Mouse (Mus musculus): Measurements from ENCODE around the gene Carmil1. TPM values are rescaled to one million over a fixed set of nuclear protein-coding genes. Genes with fewer than 3 reads are reported as not detected.
A peak's percentile ranks its signal among the peaks of the same experiment; 100 is the strongest.

The Carmil1 gene
- 3.6 and 9.8 TPM in 2 replicates for polyA plus RNA-seq (2012; rRNA removed)

DNA sequence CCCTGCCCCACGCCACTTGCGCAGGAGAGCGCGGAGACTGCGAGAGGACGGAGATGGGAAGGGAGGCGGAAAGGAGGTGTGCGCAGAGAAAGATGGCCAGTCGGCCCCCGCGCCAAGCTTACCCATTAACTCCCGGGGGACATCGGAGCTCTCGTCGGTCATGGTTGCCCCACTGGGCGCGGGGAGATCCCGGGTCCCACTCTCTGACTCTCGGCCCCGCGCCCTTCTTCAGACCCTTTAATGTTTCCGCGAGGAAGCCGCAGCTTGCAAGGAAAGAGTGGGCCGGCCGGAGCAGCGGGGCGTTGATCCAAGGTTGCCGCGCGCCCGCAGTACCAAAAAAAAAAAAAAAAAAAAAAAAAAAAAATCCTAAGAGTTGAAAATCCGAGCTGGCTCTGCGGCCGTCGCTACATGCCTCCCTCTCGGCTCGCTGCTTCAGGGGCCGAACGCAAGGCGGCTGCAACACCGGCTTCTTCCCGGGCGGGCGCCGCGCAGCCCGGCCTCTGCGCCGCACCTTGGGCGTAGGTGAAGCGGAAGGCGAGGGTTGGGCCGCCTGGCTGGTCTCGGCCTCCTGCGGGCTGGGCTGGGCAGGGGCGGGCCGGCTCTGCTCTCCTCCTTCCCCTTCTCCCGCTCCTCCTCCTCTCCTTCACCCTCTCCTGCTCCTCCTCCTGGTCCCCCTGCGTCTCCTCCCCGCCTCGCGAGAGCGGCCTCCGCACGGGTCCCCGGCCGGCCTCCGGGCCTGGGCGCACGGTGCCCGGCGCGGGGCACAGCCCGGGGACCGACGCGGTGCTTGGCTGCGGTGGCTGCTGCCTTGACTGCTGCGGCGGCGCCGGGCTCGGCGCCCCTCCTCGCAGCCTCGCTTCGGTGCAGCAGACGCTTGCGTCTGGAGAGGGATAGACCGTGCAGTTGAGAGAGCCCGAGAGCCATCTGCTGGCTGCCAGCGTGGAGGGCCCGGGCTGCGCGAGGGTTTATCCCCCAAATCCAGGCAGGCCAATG, at the start of gene Carmil1:
Gene Carmil1 (minus strand): TSS at position 357 of the 993 bp plus-strand sequence.
- H3K4me3 ChIP-seq (ENCODE audit: low read depth, low read length): peak within 1 kb of the TSS; percentile 86
- no peaks in the 10 kb centered on the region for H3K27me3 ChIP-seq (ENCODE audit: control insufficient read depth, insufficient read depth, low read length)
- WGBS: 1% methylated on average over 96 of the region's 96 CpGs
- peaks cover 7% of the 10 kb centered on the region for H3K4me1 ChIP-seq (ENCODE audit: control insufficient read depth, insufficient read depth, insufficient read length, low read length)
- H3K27ac ChIP-seq (ENCODE audit: insufficient read depth, low read depth, low read length): peak within 1 kb of the TSS; percentile 84
- TF ChIP-seq CTCF (IDR thresholded peaks at IDR 0.05; ENCODE audit: extremely low read depth, insufficient read length, insufficient replicate concordance, low read depth, low read length): peak; percentile 72
- TF ChIP-seq POLR2A (IDR thresholded peaks at IDR 0.05; ENCODE audit: low read depth, low read length): peak; percentile 90
- peaks cover 3% of the 10 kb centered on the region; the same call in 1 of the 2 replicates for H3K36me3 ChIP-seq (ENCODE audit: control insufficient read depth, insufficient read depth, low read length)

DNA sequence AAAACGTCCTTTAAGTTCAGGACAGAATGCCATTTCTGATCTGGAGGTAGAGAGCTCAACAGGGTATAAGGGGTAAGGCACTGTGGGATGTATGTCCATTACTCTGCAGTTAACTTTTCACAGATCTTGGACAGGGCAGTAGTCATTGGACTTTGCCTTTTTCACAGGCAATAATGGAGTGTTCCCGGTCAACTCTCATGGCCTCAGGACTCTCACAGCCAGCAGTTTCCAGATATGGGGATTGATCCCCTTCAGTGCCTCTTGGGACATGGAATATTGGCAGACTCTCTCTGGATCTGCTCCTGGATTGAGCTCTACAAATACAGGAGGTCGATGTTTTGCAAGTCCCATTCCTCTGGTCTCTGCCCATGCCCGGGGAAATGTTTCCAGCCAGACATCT, 49.5 kb upstream of the Carmil1 start:
- 59% methylated on average over 4 of the region's 4 CpGs for WGBS
- no peaks in the 10 kb centered on the region for H3K36me3 ChIP-seq (ENCODE audit: control insufficient read depth, insufficient read depth, low read length)
- no peaks in the 10 kb centered on the region for H3K4me1 ChIP-seq (ENCODE audit: control insufficient read depth, insufficient read depth, insufficient read length, low read length)
- H3K27ac ChIP-seq (ENCODE audit: insufficient read depth, low read depth, low read length): no peak overlapping the region
- TF ChIP-seq POLR2A (IDR thresholded peaks at IDR 0.05; ENCODE audit: low read depth, low read length): no peak
- TF ChIP-seq CTCF (IDR thresholded peaks at IDR 0.05; ENCODE audit: extremely low read depth, insufficient read length, insufficient replicate concordance, low read depth, low read length): no peak
- H3K4me3 ChIP-seq (ENCODE audit: low read depth, low read length): no peak overlapping the region
- no peaks in the 10 kb centered on the region for H3K27me3 ChIP-seq (ENCODE audit: control insufficient read depth, insufficient read depth, low read length)

DNA sequence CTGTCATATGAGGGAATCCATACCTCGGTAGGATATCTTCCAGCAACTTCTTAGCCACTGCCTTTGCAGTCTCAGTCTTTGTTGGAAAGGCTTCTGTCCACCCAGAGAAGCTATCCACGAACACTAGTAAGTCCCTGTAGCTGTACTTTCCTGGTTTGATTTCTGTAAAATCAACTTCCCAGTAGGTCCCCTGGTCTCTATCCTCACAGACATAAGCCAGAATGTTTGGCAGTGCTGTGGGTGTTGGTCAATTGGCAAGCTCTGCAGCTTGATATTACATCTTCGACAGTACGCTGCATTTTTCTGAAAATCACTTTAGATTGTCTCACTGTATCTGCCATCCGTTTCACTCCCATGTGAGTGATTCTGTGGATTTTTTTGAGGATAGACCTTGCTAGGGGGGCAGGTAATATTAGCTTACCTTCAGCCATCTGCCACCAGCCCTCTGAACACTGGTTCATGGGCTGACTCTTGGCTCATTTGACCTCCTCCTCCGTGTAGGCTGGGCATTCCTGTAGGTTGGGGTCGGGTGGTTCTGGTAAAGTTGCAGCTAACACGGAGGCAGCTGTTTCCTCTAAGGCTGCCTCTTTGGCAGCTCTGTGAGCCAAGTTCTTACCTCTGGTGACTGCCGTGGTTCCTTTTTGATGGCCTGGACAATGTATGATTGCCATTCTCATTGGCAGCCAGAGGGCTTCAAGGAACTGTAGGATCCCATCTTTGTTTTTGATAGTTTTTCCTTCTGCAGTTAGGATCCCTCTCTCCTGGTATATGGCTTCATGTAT, 47.6 kb upstream of the Carmil1 start:
- Histone ChIP-seq H3K27me3 (ENCODE audit: control insufficient read depth, insufficient read depth, low read length) (no peaks in the 10 kb centered on the region), H3K4me3 (ENCODE audit: low read depth, low read length) (no peak overlapping the region), H3K36me3 (ENCODE audit: control insufficient read depth, insufficient read depth, low read length) (no peaks in the 10 kb centered on the region), H3K4me1 (ENCODE audit: control insufficient read depth, insufficient read depth, insufficient read length, low read length) (no peaks in the 10 kb centered on the region), H3K27ac (ENCODE audit: insufficient read depth, low read depth, low read length) (no peak overlapping the region)
- no peak for TF ChIP-seq POLR2A (IDR thresholded peaks at IDR 0.05; ENCODE audit: low read depth, low read length)
- TF ChIP-seq CTCF (IDR thresholded peaks at IDR 0.05; ENCODE audit: extremely low read depth, insufficient read length, insufficient replicate concordance, low read depth, low read length): no peak
- WGBS: 78% methylated on average over 9 of the region's 9 CpGs

DNA sequence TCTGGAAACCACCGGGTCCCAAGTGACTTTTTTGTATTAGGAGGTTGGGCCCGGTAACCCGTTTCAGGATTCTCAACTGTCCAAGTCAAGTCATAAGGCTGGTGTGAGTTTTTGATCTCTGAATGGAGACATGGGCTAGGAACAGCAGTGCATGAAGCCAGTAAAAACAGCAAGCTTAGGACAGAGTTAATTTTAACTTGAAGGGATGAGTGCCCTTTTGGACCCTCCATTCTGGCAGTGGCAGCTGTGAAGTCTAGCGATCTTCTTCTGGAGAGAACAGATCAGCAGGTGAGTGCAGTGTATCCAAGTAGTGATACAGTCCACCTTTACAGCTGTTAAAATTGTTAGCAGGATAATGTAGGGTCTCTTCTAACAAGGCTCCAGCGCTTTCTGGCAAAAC, 46.6 kb upstream of the Carmil1 start, which contains the start of gene Cmah:
Gene Cmah (plus strand): TSS at position 204 of the 400 bp plus-strand sequence.
- WGBS: 41% methylated on average over 5 of the region's 5 CpGs
- TF ChIP-seq POLR2A (IDR thresholded peaks at IDR 0.05; ENCODE audit: low read depth, low read length): no peak
- no peak for TF ChIP-seq CTCF (IDR thresholded peaks at IDR 0.05; ENCODE audit: extremely low read depth, insufficient read length, insufficient replicate concordance, low read depth, low read length)

DNA sequence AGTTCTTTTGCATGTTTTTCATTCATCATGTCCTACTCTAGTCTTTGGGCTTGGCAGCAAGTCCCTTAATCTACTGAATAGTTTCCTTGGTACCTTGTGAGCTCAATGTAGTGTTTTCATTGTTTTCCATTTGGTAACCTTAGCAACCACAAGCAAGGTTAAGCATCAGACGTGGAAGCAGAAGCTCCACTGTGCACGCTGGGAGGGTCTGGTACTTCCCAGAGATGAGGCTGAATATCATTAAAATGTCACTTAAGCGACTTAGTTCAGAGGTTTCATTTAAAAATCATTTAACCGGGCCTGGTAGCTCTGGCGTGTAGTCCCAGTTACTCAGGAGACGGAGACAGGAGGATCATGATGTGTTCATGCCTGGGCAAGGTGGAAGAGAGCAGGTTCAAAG, 40.7 kb upstream of the Carmil1 start:
- H3K36me3 ChIP-seq (ENCODE audit: control insufficient read depth, insufficient read depth, low read length): no peaks in the 10 kb centered on the region
- H3K27me3 ChIP-seq (ENCODE audit: control insufficient read depth, insufficient read depth, low read length): no peaks in the 10 kb centered on the region
- WGBS: 73% methylated on average over 6 of the region's 6 CpGs
- H3K27ac ChIP-seq (ENCODE audit: insufficient read depth, low read depth, low read length): no peak overlapping the region
- no peak overlapping the region for H3K4me3 ChIP-seq (ENCODE audit: low read depth, low read length)
- TF ChIP-seq CTCF (IDR thresholded peaks at IDR 0.05; ENCODE audit: extremely low read depth, insufficient read length, insufficient replicate concordance, low read depth, low read length) (no peak), POLR2A (IDR thresholded peaks at IDR 0.05; ENCODE audit: low read depth, low read length) (no peak)
- no peaks in the 10 kb centered on the region for H3K4me1 ChIP-seq (ENCODE audit: control insufficient read depth, insufficient read depth, insufficient read length, low read length)

More for the DNA sequence above, 46.6 kb upstream of the Carmil1 start, which contains the start of gene Cmah:
- H3K36me3 ChIP-seq (ENCODE audit: control insufficient read depth, insufficient read depth, low read length): no peaks in the 10 kb centered on the region
- H3K4me3 ChIP-seq (ENCODE audit: low read depth, low read length): no peak within 1 kb of the TSS
- no peak within 1 kb of the TSS for H3K27ac ChIP-seq (ENCODE audit: insufficient read depth, low read depth, low read length)
- no peaks in the 10 kb centered on the region for H3K4me1 ChIP-seq (ENCODE audit: control insufficient read depth, insufficient read depth, insufficient read length, low read length)
- no peaks in the 10 kb centered on the region for H3K27me3 ChIP-seq (ENCODE audit: control insufficient read depth, insufficient read depth, low read length)

DNA sequence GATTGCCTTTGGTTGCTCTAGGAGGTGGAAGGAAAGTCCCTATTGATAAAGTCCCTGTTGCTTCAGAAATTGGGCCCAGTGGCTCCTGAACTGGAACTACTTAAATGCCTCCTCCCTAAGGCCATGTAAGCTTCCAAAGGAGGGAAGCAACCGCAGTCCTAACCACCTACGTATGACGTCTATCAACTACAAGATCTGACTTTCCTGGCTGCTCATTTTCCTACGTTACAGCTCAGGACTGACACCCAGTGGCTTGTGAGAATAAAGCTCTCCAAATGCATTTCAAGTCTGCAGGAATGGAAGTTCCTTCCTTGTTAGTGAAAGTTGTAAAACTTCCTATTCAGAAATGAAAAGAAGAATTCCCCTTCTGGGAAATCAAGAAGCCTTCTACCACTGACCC, 38.0 kb upstream of the Carmil1 start:
- Histone ChIP-seq H3K4me1 (ENCODE audit: control insufficient read depth, insufficient read depth, insufficient read length, low read length) (no peaks in the 10 kb centered on the region), H3K27me3 (ENCODE audit: control insufficient read depth, insufficient read depth, low read length) (no peaks in the 10 kb centered on the region), H3K27ac (ENCODE audit: insufficient read depth, low read depth, low read length) (no peak overlapping the region), H3K4me3 (ENCODE audit: low read depth, low read length) (no peak overlapping the region), H3K36me3 (ENCODE audit: control insufficient read depth, insufficient read depth, low read length) (no peaks in the 10 kb centered on the region)
- WGBS: 6% methylated on average over 4 of the region's 4 CpGs
- TF ChIP-seq CTCF (IDR thresholded peaks at IDR 0.05; ENCODE audit: extremely low read depth, insufficient read length, insufficient replicate concordance, low read depth, low read length): no peak
- TF ChIP-seq POLR2A (IDR thresholded peaks at IDR 0.05; ENCODE audit: low read depth, low read length): no peak
